In the genomic region with DNA sequence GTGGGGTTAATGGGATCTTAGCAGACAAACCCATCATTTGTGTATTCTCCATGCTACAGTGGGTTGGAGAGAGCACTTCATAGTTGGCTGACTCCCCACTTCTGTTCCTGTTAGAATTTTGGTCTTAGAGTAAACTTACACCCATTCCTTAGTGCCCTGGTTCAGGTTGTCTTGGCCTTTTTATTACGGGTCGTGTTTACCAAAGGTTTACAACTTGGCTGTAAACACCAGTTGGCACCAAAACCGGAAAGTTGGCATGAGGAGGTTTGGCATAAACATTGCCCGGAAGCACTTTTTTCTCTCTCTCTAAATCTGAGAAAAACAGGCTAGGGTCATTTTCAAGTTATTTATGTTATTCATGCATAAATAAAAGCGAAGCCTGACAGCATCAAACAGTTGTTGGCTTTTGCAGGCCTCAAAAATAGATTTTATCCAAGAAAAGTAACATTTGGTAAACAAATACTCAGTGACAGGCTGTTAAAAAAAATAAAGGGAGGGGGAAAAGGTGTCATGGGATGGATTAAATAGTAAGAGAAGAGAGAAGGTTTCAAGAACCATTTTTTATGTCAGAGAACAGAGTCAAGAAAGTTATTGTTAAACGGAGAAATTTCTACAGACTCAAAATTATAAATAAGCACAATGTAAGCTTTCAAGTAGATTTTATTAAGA, we compare ENCODE assay signal across 11 mouse cellular contexts.
A peak's percentile ranks its signal among the peaks of the same experiment; 100 is the strongest.
DNase-seq lines count a peak whose midpoint lies in the region; TF ChIP-seq lines count a peak whose summit lies in the region.
"Had no signal": no experiment of that assay in that cellular context is flagged by ENCODE, and none has a peak within 500 bp of the region (broad histone marks: within the 10 kb centered on the region; RNA-seq: fewer than 3 reads in every experiment).

No protein-coding gene starts in this region.

- TF ChIP-seq POLR2A in small intestine, adult 2 months (IDR thresholded peaks at IDR 0.05; ENCODE audit: low read depth, low read length) = no peak

- TF ChIP-seq CTCF in small intestine, adult 2 months (IDR thresholded peaks at IDR 0.05; ENCODE audit: extremely low read depth, insufficient read length, insufficient replicate concordance, low read depth, low read length) = no peak
- TF ChIP-seq CTCF in layer of hippocampus, adult 2 months (conservative IDR thresholded peaks at IDR 0.05) = no peak

- no peaks in the 10 kb centered on the region for H3K36me3 ChIP-seq in small intestine, adult 2 months (ENCODE audit: control insufficient read depth, insufficient read depth, low read length)
- H3K36me3 ChIP-seq: embryonic facial prominence, embryonic 15.5 days; limb, embryonic 15.5 days had no signal

- peaks cover 2% of the 10 kb centered on the region; the same call in 1 of the 2 replicates for H3K4me1 ChIP-seq in small intestine, adult 2 months (ENCODE audit: control insufficient read depth, insufficient read depth, insufficient read length, low read length)
- H3K4me1 ChIP-seq: limb, embryonic 15.5 days had no signal

- no peak overlapping the region for H3K4me3 ChIP-seq in small intestine, adult 2 months (ENCODE audit: low read depth, low read length)
- H3K4me3 ChIP-seq in layer of hippocampus, adult 2 months = no peak overlapping the region

- peak; percentile 10 to 20 for DNase-seq in cerebellum, postnatal 14 days
- no peak for DNase-seq in cerebellum, adult 9-10 months
- DNase-seq in ovary, adult 18-20 months (ENCODE audit: low spot score) = peak; percentile 8
- no peak for DNase-seq in ovary, postnatal 36 days (ENCODE audit: low spot score)
- DNase-seq in kidney, postnatal 4 days = peak; percentile 11 to 20
- no peak for DNase-seq in right cerebral cortex, postnatal 14 days
- DNase-seq in layer of hippocampus, adult 2 months (ENCODE audit: low spot score in 2 of 2) = no peak
- DNase-seq: thymus, adult 18-20 months had no signal

- H3K27ac ChIP-seq in small intestine, adult 2 months (ENCODE audit: insufficient read depth, low read depth, low read length) = peak overlapping the region; percentile 46; the same call in 1 of the 2 replicates
- H3K27ac ChIP-seq in layer of hippocampus, adult 2 months = no peak overlapping the region

- 20% methylated on average over 6 of the region's 6 CpGs for WGBS in small intestine, adult 2 months

- H3K27me3 ChIP-seq in small intestine, adult 2 months (ENCODE audit: control insufficient read depth, insufficient read depth, low read length) = no peaks in the 10 kb centered on the region
- H3K27me3 ChIP-seq: embryonic facial prominence, embryonic 15.5 days; limb, embryonic 15.5 days had no signal

Comparison
In these comparisons a context has a peak if more than half of its experiments do, and no peak if none do; other contexts are left out.
1. DNase-seq: peak in cerebellum, postnatal 14 days (2 of 2), ovary, adult 18-20 months (single experiment) and kidney, postnatal 4 days (2 of 2); none in cerebellum, adult 9-10 months (single experiment), ovary, postnatal 36 days (single experiment), right cerebral cortex, postnatal 14 days (single experiment) and layer of hippocampus, adult 2 months (0 of 2).